Mouse (Mus musculus): ENCODE measurements around the gene Stim2. TPM values are rescaled to one million over a fixed set of nuclear protein-coding genes. Genes with fewer than 3 reads are reported as not detected.

The Stim2 gene
- total RNA-seq, 2 experiments from 2014 or later: 69.1 to 69.9 TPM

GRCm38 (mm10) chr5:54100916-54101315 lies 102.6 kb downstream of the Stim2 start:
- intact Hi-C loops (cut with DNase I): loop anchor here (2.0 to 5.0 kb wide), 2 partner anchors 39 to 102 kb away; partner anchors contain the start of gene Stim2

GRCm38 (mm10) chr5:54101318-54101717 lies 103.0 kb downstream of the Stim2 start:
- DNase-seq (ENCODE audit: low spot score in 2 of 2): peak; percentile 18 to 33
- intact Hi-C loops (cut with DNase I): loop anchor here (2.0 to 5.0 kb wide), 2 partner anchors 39 to 103 kb away; partner anchors contain the start of gene Stim2

More at GRCm38 (mm10) chr5:54100916-54101315, 102.6 kb downstream of the Stim2 start:
- peak; percentile 74 to 92 for DNase-seq (ENCODE audit: low spot score in 2 of 2)

GRCm38 (mm10) chr5:54101960-54102359 lies 103.7 kb downstream of the Stim2 start:
- DNase-seq (ENCODE audit: low spot score in 2 of 2): no peak
- intact Hi-C loops (cut with DNase I): loop anchor here (2.0 to 5.0 kb wide), 2 partner anchors 40 to 103 kb away; partner anchors contain the start of gene Stim2

DNA sequence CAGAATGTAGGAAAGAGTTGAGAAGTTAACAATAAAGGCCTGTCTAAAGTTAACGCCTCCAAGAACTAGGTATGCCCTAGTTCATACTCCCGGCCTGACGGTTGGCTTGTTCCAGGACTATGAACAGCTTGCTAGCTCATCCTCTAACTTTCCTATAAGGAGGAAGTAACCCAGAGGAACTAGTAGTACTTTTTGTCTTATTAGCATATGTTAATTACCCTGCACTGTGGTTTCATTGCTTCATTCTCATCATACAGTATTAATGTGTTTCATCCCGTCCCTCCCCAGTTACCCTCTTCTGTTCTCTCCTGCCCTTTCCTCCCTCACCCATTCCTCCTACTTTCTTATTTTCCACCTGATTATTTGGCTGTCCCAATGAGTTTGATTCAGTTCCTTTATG lies 108.4 kb downstream of the Stim2 start:
- DNase-seq (ENCODE audit: low spot score in 2 of 2): no peak
- intact Hi-C loops (cut with DNase I): no loop called here

GRCm38 (mm10) chr5:54107069-54107468 lies 108.8 kb downstream of the Stim2 start:
- DNase-seq (ENCODE audit: low spot score in 2 of 2): no peak
- intact Hi-C loops (cut with DNase I): no loop called here

DNA sequence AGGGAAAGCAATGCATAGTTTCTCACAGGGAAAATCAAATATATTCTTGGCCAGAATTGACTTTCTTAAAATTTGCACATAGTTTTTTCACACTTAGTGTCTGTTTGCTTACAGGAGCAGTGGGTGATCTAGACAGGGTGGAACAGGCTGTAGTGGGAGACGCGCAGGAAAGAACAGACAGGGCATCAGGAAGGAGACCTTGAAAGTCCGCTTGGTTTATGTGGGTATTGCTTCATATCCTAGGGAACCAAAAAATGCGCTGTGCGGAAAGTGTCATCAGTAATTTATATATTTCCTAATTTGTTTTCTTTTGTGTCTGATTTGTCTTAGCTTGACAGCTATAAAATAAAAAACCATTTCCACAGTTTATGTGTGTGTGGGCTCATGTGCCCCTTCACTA lies 110.8 kb downstream of the Stim2 start:
- intact Hi-C loops (cut with DNase I): no loop called here
- no peak for DNase-seq (ENCODE audit: low spot score in 2 of 2)

GRCm38 (mm10) chr5:54110789-54111188 lies 112.5 kb downstream of the Stim2 start:
- intact Hi-C loops (cut with DNase I): loop anchor here (10.0 kb wide), 1 partner anchor 776 kb away; no protein-coding TSS in a partner anchor
- no peak for DNase-seq (ENCODE audit: low spot score in 2 of 2)

DNA sequence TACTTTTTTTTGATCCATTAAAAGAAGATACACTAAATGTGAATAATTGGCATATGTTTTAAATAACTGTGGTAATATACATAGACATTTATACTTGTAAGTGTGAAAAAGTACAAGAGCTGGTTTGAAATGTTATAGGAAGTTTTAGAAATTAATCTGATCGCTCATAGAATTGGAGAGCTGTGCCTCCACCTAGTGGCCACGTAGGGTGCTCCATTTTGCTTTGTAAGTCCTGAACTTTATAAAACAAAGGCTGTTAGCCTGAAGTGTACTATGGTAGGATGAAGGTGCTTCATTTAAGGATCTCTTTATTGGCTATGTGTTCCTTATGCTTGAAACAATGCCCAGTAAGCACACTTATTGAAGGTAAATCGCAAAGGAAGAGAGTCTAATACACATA lies 115.0 kb downstream of the Stim2 start:
- intact Hi-C loops (cut with DNase I): loop anchor here (1.0 to 10.0 kb wide), 2 partner anchors 241 to 778 kb away; no protein-coding TSS in a partner anchor
- DNase-seq (ENCODE audit: low spot score in 2 of 2): peak; percentile 63 to 75

GRCm38 (mm10) chr5:54116538-54116937 lies 118.2 kb downstream of the Stim2 start:
- DNase-seq (ENCODE audit: low spot score in 2 of 2): no peak
- intact Hi-C loops (cut with DNase I): loop anchor here (10.0 kb wide), 1 partner anchor 782 kb away; no protein-coding TSS in a partner anchor

- intact Hi-C loops (cut with DNase I): loop anchor here (10.0 kb wide), 1 partner anchor 784 kb away; no protein-coding TSS in a partner anchor
Observed at GRCm38 (mm10) chr5:54118410-54119212, 120.3 kb downstream of the Stim2 start.

DNA sequence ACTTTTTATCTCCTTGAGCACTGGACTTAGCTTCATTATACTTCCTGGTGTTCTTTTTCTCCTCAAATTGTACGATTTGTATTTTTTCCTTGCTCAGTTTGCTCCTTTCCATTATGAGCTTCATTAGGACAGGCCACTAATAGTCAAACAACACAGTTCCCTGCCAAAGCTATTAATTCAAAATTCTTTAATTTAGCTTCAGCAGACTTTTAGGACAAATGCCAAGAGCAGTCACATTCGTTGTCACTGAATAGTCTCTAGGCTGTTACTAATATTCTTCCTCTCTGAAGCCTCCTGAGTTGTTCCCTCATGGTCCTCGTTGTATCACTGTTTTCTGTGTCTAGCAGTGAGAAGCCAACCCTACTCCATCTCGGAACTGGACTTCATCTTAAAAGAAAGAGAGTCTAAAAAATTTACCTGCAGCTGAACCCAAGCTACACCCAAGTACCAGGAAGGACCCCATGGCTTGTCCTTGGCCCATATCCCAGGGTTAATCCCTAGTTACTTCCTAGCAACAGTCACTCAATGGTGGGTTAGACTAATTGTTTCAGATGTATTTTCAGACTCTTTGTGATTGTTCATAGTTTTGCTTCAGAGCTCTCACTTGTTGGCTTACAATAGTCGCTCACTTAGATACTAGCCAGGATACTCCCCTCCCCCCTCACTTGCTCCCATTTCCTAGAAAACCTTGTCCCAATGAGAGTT lies 149.9 kb downstream of the Stim2 start:
- intact Hi-C loops (cut with DNase I): no loop called here

More at GRCm38 (mm10) chr5:54118410-54119212, 120.3 kb downstream of the Stim2 start:
- no peak for DNase-seq (ENCODE audit: low spot score in 2 of 2)

DNA sequence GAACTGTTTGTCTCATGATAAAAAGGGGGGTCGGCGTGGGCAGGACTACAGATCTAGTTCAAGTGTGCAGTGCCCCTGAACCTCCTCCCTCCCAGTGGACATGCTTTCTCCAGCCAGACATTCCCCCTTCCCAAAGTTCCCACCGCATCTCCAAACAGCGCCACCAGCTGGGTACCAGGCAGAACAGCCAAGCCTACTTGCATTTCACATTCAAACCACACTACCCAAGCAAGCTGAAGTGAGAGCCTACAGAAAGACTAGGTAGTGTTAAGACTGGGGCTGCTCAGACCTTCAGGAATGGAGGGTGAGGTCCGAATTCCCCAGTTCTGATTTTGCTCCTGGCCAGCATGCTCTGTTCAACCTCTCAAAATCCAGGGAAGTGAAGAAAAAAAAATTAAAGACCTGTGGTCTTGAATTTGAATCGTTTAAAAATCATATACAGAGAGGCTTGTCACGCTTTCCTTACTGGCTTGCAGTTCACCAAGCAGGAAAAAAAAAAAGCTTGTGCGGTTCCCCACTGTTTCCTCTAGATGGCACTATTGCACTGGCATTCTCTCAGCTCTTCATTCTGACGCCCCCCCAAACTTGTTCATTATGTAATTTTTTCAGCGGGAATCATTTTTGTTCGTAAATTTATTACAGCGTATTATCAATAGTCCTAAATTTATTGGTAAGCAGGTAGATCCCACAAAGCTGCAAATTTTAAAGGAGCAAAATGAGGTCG lies 156.4 kb downstream of the Stim2 start:
- intact Hi-C loops (cut with DNase I): no loop called here
- DNase-seq (ENCODE audit: low spot score in 2 of 2): peak; percentile 65 to 76

More for the DNA sequence above, 149.9 kb downstream of the Stim2 start:
- no peak for DNase-seq (ENCODE audit: low spot score in 2 of 2)

- peak; percentile 26 to 33 for DNase-seq (ENCODE audit: low spot score in 2 of 2)
- intact Hi-C loops (cut with DNase I): no loop called here
Observed at GRCm38 (mm10) chr5:54155227-54155776, 157.0 kb downstream of the Stim2 start.

GRCm38 (mm10) chr5:54155916-54156315 lies 157.6 kb downstream of the Stim2 start:
- DNase-seq (ENCODE audit: low spot score in 2 of 2): no peak
- intact Hi-C loops (cut with DNase I): no loop called here

DNA sequence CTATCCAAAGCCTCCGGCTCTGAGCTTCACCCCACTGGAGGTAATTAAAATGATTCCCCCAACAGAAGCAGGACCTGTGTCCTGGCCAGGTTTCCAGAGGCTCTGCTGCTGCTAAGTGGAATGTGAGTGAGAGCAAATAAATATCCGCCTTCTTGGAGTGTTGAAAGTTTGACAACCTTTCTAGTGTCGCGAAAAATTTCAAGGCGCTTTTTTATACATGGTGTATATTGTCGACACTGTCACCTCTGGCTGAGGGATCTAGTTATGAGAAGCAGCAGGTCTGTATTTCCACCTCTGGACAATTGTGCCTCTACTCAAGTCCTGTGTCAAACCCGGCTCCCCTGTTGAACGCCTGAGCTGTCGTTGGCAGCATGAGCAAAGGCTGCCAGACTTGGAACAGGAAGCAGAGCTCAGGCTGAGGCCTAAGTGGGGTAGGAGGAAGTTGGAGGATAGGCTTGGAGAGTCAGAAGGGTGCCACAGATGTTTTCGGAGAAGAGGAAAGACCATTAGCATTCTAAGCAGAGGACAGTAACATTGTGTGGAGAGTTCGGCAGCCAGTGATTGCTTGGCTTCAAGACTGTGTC lies 158.7 kb downstream of the Stim2 start:
- DNase-seq (ENCODE audit: low spot score in 2 of 2): no peak
- intact Hi-C loops (cut with DNase I): no loop called here

DNA sequence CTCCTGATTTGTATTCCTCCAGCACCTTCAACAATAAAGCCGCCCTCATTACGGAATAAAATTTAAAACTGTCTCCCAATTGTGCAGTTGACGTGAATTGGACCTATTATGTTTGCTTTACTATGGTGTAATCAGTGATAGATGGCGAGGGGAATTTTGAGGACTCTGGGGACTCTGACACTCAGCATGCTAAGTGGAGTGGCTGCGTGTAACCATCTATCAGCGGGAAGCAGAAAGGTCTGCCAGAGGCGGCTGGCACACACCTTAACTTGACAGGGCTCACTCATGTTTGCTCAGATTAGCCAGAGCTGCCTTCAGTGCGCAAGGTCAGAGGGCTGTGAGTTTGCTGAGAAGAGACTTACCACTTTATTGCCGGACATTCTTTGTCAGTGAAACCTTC lies 159.9 kb downstream of the Stim2 start:
- no peak for DNase-seq (ENCODE audit: low spot score in 2 of 2)
- intact Hi-C loops (cut with DNase I): no loop called here

DNA sequence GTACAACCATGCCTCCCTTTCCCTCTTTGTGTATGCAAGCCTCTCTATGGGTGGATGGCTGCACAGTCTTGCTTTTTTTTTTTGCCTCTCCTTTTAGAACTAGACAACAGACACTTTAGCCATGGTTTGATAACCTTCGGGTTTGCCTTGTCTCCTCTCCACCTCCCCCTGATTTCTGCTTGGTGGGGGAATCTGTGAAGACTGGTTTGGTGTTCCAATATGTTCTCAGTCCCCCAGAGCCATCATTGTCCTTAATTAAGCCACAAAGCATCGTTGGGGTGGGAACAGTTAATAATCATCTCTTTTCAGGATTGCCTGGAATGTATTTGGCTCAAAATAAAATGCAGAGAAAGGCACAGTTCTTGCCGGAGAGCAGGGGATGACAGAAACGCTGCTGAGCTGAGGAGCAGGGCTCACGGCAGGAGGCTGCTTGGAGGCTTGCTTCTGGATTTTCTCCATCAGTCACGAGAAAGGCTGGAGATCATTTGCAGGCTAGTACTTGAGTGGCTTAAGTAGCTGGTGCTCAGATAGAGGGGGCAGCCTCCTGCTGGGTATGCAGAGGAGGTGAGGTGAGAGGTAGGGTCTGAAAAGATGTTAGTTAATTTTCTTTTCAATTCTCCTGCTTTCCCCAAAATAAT lies 161.0 kb downstream of the Stim2 start:
- intact Hi-C loops (cut with DNase I): no loop called here
- peak in 1 of 2 experiments; percentile 19 for DNase-seq (ENCODE audit: low spot score in 2 of 2)

DNA sequence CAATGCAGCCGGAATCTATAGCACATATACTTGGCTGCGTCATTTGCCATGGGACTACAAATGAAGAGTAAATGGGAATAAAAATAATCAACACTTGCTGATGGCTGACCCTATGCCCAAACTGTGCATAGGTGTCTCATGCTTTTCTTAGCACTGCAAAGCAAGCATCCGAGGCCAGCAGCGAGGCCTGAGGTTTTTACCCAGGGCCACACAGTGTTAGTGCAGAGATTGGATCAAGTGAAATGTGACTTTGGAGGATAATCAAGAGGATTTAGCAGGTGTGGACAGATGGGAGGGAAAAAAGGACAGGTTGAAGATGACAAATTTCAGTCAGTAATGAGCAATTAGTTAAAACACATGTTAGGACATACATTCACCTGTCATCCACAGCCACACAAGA lies 162.3 kb downstream of the Stim2 start:
- intact Hi-C loops (cut with DNase I): no loop called here
- DNase-seq (ENCODE audit: low spot score in 2 of 2): no peak

DNA sequence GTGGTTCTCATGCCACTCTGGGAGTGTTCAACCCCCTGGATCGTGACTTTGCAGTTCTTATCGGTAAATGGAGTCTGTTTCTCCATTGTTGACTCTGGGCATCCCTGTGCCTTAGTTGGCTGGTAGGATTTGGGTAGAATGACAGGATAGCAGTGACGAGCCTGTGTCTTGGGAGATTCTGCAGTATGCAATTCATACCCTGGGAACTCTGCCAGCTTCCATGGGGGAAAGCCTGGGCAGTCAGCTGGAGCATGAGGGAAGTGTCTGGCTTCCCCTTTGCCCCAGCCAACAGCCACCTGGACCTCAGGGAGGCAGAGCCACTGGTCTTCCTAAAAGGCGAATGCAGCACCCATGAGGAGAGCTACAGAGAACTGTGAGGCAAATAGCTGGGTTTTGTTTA lies 165.6 kb downstream of the Stim2 start:
- DNase-seq (ENCODE audit: low spot score in 2 of 2): no peak

More for the DNA sequence above, 165.6 kb downstream of the Stim2 start:
- intact Hi-C loops (cut with DNase I): no loop called here

All from left cerebral cortex, postnatal 25 days (tissue).